Mouse (Mus musculus) CH12F3 (cell line): ENCODE measurements around the gene Ahcyl1.

Source experiments
- in situ Hi-C: fragments of 300-500 bp; cut with MboI; formaldehyde crosslinking; loops from 2 replicates; pipeline ENCODE4 v1.14.3; 2020; ENCODE audit warnings: low sequenced_read_pairs

Gene Ahcyl1

DNA sequence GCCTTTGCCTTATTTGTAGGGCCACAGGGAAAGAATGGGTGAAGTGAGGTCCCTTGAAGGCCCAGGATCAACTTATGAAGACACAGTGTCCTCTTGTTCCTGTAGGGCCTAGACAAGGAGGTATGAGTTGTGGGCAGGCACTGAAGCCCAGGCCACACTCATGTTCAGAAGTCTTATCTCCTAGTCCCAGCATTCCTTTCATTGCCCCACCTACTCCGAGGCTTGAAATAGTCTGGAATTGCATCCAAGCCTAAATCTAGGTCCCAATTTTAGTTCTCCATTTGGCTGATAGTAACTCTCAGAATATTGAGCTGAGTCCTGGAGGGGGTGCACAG is 8.0 kb upstream of the Ahcyl1 start:
- in situ Hi-C loops, result no loop called here

DNA sequence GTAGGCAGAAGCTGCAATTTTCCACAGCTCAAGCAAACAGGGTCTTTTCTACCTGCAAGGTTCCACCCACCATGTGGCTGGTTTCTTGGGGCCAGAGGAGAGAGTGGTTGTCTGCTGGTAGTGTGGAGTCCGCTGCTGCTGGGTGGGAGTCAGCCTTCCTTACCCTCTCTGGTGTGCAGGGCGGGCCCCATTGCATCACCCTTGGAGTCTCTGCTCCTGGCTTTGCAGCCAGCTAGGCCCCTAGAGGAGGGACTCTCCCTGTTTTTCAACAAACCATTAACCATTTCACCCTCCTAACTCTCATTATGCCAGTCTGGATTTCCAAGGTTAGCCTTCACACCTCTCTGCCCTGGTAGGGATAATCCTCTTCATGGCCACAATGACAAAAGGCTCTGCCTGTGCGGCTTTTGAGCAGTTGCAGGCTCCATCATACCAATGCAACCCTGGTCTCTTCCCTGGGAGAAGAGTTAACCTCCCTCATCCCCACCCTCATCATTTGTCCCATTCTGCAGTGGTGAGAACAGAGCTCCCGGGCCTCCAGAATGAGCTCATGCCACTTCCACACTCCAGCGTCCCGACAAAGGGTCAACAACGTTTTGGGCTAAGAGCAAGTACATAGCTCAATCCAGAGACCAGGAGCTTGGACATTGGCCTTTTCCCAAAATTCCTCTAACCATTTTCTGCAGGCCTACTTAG is 7.5 kb upstream of the Ahcyl1 start:
- in situ Hi-C loops, result no loop called here

DNA sequence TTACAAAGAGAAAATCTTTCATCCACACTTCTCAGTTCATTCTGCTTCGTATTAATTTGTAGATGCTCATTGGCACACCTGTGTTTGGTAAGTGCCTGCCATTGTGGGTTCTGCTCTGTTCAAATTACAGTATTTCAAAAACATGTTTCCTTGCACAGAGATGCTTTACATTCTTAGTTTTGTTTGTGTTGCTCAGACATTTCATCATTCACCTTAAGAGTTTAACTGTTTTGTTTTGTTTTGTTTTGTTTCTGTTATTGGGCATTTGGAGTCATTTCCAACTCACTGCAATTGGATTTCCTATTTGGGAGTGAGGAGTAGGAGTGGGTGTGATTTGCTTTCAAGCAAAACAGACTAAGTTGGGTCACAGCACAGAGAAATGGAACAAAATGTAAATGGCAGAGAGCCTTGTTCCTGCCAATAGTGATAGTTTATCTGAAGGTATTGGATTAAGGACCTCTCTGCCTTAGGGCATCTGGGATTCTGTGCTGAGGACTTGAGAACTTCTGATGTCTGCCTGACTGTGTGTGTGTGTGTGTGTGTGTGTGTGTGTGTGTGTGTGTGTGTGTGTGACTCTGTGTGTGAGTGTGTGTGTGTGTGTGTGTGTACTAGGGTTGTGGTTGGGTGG is 5.5 kb upstream of the Ahcyl1 start:
- in situ Hi-C loops, result no loop called here

- in situ Hi-C loops, result no loop called here
These were observed 4.3 kb upstream of the Ahcyl1 start for GRCm38 (mm10) chr3:107700625-107701024.

DNA sequence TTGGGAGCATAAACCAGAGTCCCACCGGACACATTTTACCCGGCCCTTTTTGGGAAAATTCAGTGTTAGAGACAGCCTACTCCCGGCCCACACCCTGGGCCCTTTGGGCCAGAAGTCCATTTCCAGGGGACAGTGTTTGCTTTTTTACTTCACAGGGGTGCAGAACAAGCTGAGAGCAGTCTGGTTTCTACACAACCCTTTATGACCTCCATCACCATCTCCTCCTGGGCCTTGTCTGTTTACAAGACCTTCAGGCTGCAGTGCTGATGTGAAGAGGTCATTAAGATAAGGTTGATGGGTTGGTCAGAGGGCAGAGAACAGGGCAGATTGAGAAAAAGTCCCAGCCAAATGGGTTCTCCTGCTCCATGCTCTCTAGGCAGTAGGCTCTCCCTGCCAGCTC is 550 bp upstream of the Ahcyl1 start:
- in situ Hi-C loops, result loop anchor here (5.0 kb wide), 1 partner anchor 165 kb away; no protein-coding TSS in a partner anchor

GRCm38 (mm10) chr3:107695219-107695947 is 977 bp downstream of the Ahcyl1 start:
- in situ Hi-C loops, result loop anchor here (5.0 kb wide), 1 partner anchor 167 kb away; no protein-coding TSS in a partner anchor

DNA sequence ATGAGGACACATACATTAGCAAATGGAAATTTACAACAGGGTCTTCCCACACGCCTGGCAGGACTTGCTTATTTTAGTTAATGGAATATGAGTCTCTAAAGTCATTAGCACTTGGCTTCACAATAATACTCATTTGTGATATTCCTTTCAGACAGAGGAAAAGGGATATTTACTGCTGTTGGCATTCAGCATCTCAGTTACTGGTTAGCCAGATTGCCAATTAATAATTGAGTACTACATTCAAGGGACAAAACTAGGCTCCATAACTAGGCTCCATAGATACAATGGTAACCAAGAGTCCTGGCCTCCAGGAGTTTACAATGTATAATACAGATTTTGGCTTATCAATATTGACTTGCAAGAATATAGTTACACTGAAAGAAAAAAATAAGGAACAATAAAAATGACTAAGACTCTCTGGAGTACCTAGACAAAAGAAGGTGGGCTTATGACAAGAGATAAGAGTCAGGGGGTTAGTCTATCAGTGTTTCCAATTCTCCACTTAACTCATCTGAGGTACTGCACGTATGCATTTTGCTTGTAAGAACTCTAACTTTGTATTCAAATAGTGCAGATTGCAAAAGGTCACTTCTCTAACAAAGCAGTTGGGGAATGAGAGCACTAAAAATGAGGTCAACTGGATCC is 2.0 kb downstream of the Ahcyl1 start:
- in situ Hi-C loops, result no loop called here

DNA sequence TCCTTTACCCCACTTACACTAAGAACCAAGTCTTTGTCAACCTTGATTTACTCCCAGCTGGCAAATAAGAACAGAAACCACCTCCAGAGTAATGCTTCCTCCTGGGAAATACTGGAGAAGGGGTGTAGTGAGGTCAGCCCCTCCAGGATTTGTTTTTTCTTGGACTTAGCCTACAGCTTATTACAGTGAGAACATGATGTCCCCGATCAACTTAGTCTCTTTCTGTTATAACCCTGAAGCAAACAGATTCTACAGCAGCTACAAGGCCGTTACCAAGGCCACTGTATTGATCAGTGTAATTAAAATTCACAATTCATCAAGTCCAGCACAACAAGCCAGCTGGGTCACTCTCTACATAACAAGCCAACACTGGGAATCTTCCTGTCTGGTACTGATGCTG is 6.0 kb downstream of the Ahcyl1 start:
- in situ Hi-C loops, result no loop called here

DNA sequence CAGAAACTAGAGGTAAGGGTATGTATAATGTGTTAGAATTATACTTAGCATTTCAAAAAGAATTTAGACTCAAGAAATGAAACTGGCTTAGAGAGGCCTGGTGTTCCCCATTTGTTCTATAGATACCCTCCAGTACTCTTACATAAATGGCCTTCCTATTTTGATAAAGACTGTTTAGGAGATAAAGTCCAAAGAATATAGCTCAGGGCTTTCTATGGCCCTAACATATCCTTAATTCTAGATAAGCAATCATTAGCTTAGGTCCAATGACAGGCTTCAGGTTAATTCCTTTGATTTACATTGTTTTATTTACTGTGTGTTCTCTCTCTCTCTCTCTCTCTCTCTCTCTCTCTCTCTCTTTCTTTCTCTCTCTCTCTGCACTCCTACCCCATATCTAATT is 7.1 kb downstream of the Ahcyl1 start:
- in situ Hi-C loops, result no loop called here

GRCm38 (mm10) chr3:107688236-107688635 is 8.1 kb downstream of the Ahcyl1 start:
- in situ Hi-C loops, result no loop called here

- in situ Hi-C loops, result no loop called here
These were observed 9.9 kb downstream of the Ahcyl1 start for GRCm38 (mm10) chr3:107686276-107686977.

DNA sequence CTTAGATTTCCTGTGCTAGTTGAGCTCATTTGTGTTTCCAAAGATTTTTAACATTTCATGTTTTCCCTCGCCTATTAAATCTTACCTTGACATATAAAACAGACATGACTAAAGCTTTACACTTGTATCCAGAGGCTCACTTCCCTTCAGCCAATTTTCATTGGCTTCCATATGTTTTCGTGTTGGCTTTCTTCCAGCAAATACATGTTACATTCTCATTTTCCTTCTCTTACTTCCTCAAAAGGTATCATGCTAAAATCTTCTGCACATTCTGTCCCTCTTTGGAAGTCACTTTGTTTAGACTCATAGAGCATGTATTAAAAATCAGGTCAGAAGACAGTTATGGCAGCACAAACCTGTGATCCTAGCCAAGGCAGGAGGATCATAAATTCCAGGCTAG is 10.7 kb downstream of the Ahcyl1 start:
- in situ Hi-C loops, result no loop called here

DNA sequence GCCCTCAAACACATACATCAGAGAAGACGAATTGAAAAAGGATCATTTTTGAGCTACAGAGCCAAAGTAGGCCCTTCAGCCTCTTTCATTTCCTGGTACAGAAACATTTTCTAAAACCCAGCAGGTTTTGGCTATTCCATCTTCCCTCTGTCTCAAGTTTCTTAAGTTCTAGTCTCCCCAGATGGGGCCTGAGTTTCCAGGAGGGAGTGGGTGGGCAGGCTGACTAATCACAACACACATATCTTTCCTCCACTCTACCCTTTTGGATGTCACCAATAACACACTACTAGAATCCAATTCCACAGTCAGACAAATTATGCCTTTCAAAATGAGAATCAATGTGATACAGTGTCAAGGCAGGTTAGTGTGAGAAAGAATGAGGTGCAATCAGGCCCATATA is 12.8 kb downstream of the Ahcyl1 start:
- in situ Hi-C loops, result no loop called here

DNA sequence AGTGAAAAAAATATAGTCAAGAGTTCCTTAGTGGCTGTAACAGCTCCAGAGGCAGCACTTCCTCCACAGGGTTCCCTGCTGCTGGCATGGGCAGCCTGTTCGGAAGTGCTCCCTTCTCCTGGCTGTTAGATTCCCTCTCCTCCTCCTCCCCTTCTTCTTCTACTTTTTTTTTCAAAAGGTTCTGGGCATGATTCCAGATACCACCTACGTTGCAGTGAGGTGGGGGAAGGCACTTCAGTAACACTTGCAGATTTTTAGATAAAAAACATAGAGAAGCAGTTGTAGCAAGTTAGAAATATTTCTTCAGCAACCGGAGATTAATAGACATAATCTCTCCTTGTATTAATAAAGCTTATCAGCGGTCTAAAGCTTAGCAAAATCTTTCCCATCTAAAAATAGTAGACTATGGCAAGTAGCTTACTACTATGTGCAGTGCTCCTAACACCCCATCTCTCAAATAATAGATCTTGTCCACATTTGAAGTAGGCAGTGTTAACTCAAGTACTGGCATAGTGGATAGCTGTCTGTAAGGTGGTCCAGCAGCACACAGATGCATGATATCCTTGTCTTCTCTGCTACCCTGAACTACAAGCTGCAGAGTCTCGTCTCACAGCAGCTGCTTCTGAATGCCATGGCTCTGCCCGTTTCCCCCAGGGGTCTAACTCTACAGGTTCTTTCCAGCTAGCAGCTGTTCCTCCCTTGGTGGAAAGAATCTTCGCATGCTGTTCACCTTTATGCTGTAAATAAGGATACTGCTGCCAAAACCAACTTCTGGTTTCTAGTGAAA is 15.4 kb downstream of the Ahcyl1 start:
- in situ Hi-C loops, result no loop called here

GRCm38 (mm10) chr3:107671509-107671908 is 24.9 kb downstream of the Ahcyl1 start:
- in situ Hi-C loops, result no loop called here

- in situ Hi-C loops, result no loop called here
These were observed 25.9 kb downstream of the Ahcyl1 start for GRCm38 (mm10) chr3:107670500-107670899.

DNA sequence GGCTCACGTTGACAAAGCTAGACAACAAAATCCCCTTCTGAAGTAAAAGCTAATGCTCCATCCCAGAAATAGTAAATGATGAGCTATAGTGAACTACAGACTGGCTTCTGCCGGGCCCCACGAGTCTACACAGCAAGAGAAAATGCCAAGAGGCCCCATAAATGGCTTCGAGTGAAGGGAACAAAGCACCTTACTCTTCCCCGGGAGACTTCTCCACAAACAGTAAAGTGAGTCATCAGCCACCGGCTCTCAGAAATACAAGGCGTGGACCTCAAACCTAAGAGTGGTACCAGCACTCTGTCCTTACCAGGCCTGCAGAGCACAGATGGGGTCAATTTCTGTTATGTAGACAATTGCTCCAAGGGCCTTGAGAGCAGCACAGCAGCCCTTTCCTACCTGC is 27.6 kb downstream of the Ahcyl1 start:
- in situ Hi-C loops, result no loop called here

- in situ Hi-C loops, result no loop called here
These were observed 28.9 kb downstream of the Ahcyl1 start for GRCm38 (mm10) chr3:107667426-107667825.

DNA sequence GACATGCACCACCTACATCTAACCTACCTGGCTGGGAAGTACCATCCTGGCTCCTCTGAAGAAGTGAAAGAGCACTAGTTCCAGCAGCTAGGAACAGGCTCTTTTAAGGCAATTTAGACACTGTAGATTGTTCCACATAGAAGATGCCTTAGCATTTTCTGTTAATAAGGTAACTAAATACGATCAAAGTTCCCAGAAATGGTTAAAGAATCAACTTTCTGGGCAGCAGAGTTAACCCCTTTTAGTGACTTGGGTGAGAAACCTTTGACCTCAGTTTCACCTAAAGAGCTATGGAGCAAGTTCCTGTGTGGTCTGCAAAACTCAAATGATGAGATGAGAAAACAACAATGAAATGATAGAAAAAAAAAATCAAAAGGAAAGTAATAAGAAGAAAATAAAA is 31.7 kb downstream of the Ahcyl1 start:
- in situ Hi-C loops, result no loop called here

DNA sequence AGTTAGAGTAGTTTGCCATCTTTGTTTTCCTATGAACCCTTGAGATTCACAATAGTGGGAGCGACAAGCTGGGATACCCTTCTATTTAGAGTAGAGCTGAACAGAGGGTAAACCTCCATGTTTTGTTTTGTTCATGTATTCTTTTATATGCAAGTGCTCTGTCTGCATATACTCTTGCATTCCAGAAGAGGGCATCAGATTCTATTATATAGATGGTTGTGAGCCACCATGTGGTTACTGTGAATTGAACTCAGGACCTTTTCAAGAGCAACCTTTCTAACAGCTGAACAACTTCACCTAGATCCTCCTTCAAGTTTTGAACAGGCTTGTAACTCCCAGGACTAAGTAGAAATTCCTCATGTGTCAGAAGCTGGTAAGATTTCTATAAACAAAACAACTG is 37.4 kb downstream of the Ahcyl1 start:
- in situ Hi-C loops, result no loop called here
